Mouse (Mus musculus) liver, adult 2 months (tissue): ENCODE results near the gene Myo16.

Source experiments
- CTCF ChIP-seq: fragments of 200-500 bp; IDR thresholded peaks from 2 replicates; pipeline ENCODE4 v1.5.1; 2011; ENCODE audit warnings: low read depth, low read length, control low read depth
- POLR2A ChIP-seq: fragments of 200-500 bp; IDR thresholded peaks from 2 replicates; pipeline ENCODE4 v1.6.1; 2011; ENCODE audit warnings: low read length, control low read depth; ENCODE audit not compliant: insufficient read depth; ENCODE audit errors: extremely low read depth

DNA sequence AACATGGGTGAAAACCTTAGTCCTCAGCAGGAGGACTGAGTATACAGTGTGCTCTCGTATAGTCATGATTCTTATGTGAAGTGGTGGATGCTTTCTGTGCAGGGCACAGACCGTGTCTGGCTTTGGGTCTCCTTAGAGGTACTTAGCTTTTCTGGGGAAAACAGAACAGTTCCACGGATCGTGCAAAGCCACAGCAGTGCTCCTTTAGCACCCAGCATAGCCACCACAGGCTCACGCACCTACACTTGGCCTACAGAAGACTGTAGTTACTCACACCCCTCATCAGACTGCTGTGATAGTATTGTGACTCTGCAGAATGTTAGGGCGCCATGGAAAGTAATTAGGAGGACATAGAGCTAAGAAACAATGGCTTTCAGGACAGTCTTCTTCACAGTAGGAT lies 346.8 kb downstream of the Myo16 start:
- TF ChIP-seq CTCF, result no peak
- no peak for TF ChIP-seq POLR2A
